Mouse (Mus musculus) hindbrain, postnatal 0 days (tissue): ENCODE measurements at regions not wholly inside any gene's neighbourhood (a gene's known extent, or its start where the extent isn't known, plus 50 kb on each side); places are given as distances from the start of the nearest gene placed in this dataset.

ENCODE experiments used
- ATAC-seq: fragments of 200-750 bp; cut with Nextera tagmentation; 2 replicates; pipeline ENCODE4 v1.8.0; 2017; ENCODE audit warnings: mild to moderate bottlenecking, moderate TSS enrichment, moderate library complexity
- DNase-seq: peaks from one replicate; pipeline ENCODE4 v3.0.0-alpha.2; 2015; ENCODE audit warnings: low spot score
- H3K27ac ChIP-seq: fragments of 300-500 bp; sonication (generic); 2 replicates; pipeline ENCODE4 v1.5.1; 2014; ENCODE audit warnings: mild to moderate bottlenecking
- H3K27me3 ChIP-seq: fragments of 300-500 bp; sonication (generic); 2 replicates; pipeline ENCODE4 v1.6.1; 2014; ENCODE audit warnings: low read length, mixed read lengths; ENCODE audit not compliant: insufficient read depth
- H3K36me3 ChIP-seq: fragments of 300-500 bp; sonication (generic); 2 replicates; pipeline ENCODE4 v1.6.1; 2014; ENCODE audit warnings: low read length, mixed read lengths; ENCODE audit not compliant: insufficient read depth
- H3K4me1 ChIP-seq: fragments of 300-500 bp; sonication (generic); 2 replicates; pipeline ENCODE4 v1.6.1; 2014; ENCODE audit warnings: antibody characterized with exemption, low read length, mixed read lengths; ENCODE audit not compliant: insufficient read depth
- H3K4me2 ChIP-seq: fragments of 300-500 bp; sonication (generic); 2 replicates; pipeline ENCODE4 v1.6.1; 2014; ENCODE audit warnings: low read depth, mild to moderate bottlenecking, low read length, moderate library complexity, mixed read lengths
- H3K4me3 ChIP-seq: fragments of 300-500 bp; sonication (generic); 2 replicates; pipeline ENCODE4 v1.5.1; 2014; ENCODE audit warnings: low read length
- H3K9ac ChIP-seq: fragments of 300-500 bp; sonication (generic); replicated peaks from 2 replicates; pipeline ENCODE4 v1.6.1; 2014; ENCODE audit warnings: mild to moderate bottlenecking, low read length, moderate library complexity, mixed read lengths
- H3K9me3 ChIP-seq: fragments of 300-500 bp; sonication (generic); 2 replicates; pipeline ENCODE4 v1.6.1; 2016; ENCODE audit warnings: low read length, mixed read lengths
- CTCF ChIP-seq: IDR thresholded peaks from 2 replicates; pipeline ENCODE4 v1.5.1; 2016; ENCODE audit warnings: antibody characterized with exemption, control low read depth, low read depth
- WGBS: fragments of 180-500 bp; shearing (Covaris S2); extraction: QIAGEN DNeasy Blood & Tissue Kit; methylation state at CpG from one replicate; pipeline ENCODE4 v1.1.7; 2014; 5-methylcytosine and 5-hydroxymethylcytosine counted together

GRCm38 (mm10) chr4:68179551-68179950 lies 774.6 kb downstream of the Brinp1 start:
- Histone ChIP-seq H3K27me3 (no peaks in the 10 kb centered on the region), H3K4me3 (no peak overlapping the region), H3K4me2 (no peak overlapping the region), H3K4me1 (no peaks in the 10 kb centered on the region), H3K27ac (no peak overlapping the region), H3K9me3 (no peaks in the 10 kb centered on the region), H3K36me3 (no peaks in the 10 kb centered on the region), H3K9ac (no peak overlapping the region)
- no peak for DNase-seq
- 74% methylated on average over 4 of the region's 4 CpGs for WGBS
- no peak for TF ChIP-seq CTCF
- ATAC-seq = peak; percentile 27; the same call in 1 of the 2 replicates

- no peak overlapping the region for H3K27ac ChIP-seq
- no peak for DNase-seq
- H3K27me3 ChIP-seq = no peaks in the 10 kb centered on the region
- 87% methylated on average over 1 of the region's 1 CpGs for WGBS
- no peak overlapping the region for H3K9ac ChIP-seq
- no peak for TF ChIP-seq CTCF
- no peaks in the 10 kb centered on the region for H3K36me3 ChIP-seq
- H3K4me1 ChIP-seq = no peaks in the 10 kb centered on the region
- no peak overlapping the region for H3K4me2 ChIP-seq
- ATAC-seq = no peak
- no peaks in the 10 kb centered on the region for H3K9me3 ChIP-seq
- H3K4me3 ChIP-seq = no peak overlapping the region
Observed at GRCm38 (mm10) chr4:68156499-68156898, 797.7 kb downstream of the Brinp1 start.

GRCm38 (mm10) chr4:68148483-68149069 lies 805.6 kb downstream of the Brinp1 start:
- Histone ChIP-seq H3K27me3 (no peaks in the 10 kb centered on the region), H3K27ac (no peak overlapping the region), H3K4me2 (no peak overlapping the region), H3K9me3 (no peaks in the 10 kb centered on the region), H3K9ac (no peak overlapping the region), H3K4me1 (no peaks in the 10 kb centered on the region), H3K36me3 (no peaks in the 10 kb centered on the region), H3K4me3 (no peak overlapping the region)
- WGBS = 67% methylated on average over 5 of the region's 5 CpGs
- DNase-seq (no peak), ATAC-seq (no peak)
- no peak for TF ChIP-seq CTCF

- WGBS = 44% methylated on average over 4 of the region's 4 CpGs
- TF ChIP-seq CTCF = no peak
- H3K27ac ChIP-seq = no peak overlapping the region
- H3K4me2 ChIP-seq = no peak overlapping the region
- no peak overlapping the region for H3K9ac ChIP-seq
- no peaks in the 10 kb centered on the region for H3K4me1 ChIP-seq
- DNase-seq = no peak
- H3K4me3 ChIP-seq = no peak overlapping the region
- no peaks in the 10 kb centered on the region for H3K27me3 ChIP-seq
- no peaks in the 10 kb centered on the region for H3K36me3 ChIP-seq
- no peaks in the 10 kb centered on the region for H3K9me3 ChIP-seq
- no peak for ATAC-seq
Observed at GRCm38 (mm10) chr4:68128124-68128523, 826.1 kb downstream of the Brinp1 start.

GRCm38 (mm10) chr4:68114502-68114901 lies 839.7 kb downstream of the Brinp1 start:
- Histone ChIP-seq H3K4me3 (no peak overlapping the region), H3K4me2 (no peak overlapping the region), H3K9me3 (no peaks in the 10 kb centered on the region), H3K36me3 (no peaks in the 10 kb centered on the region), H3K4me1 (no peaks in the 10 kb centered on the region), H3K9ac (no peak overlapping the region), H3K27me3 (no peaks in the 10 kb centered on the region), H3K27ac (no peak overlapping the region)
- ATAC-seq (no peak), DNase-seq (no peak)
- TF ChIP-seq CTCF = no peak

GRCm38 (mm10) chr4:68085255-68085654 lies 868.9 kb downstream of the Brinp1 start:
- H3K9me3 ChIP-seq = no peaks in the 10 kb centered on the region
- H3K4me2 ChIP-seq = no peak overlapping the region
- H3K9ac ChIP-seq = no peak overlapping the region
- ATAC-seq (no peak), DNase-seq (no peak)
- H3K4me3 ChIP-seq = no peak overlapping the region
- no peaks in the 10 kb centered on the region for H3K36me3 ChIP-seq
- H3K27me3 ChIP-seq = no peaks in the 10 kb centered on the region
- no peak for TF ChIP-seq CTCF
- H3K27ac ChIP-seq = no peak overlapping the region
- H3K4me1 ChIP-seq = no peaks in the 10 kb centered on the region
- 91% methylated on average over 3 of the region's 3 CpGs for WGBS

GRCm38 (mm10) chr4:68056813-68057578 lies 897.2 kb downstream of the Brinp1 start:
- 59% methylated on average over 4 of the region's 4 CpGs for whole genome bisulfite sequencing
- Histone ChIP-seq H3K27me3 (no peaks in the 10 kb centered on the region), H3K4me3 (no peak overlapping the region), H3K4me2 (no peak overlapping the region), H3K27ac (no peak overlapping the region), H3K9me3 (no peaks in the 10 kb centered on the region), H3K9ac (no peak overlapping the region), H3K4me1 (no peaks in the 10 kb centered on the region), H3K36me3 (no peaks in the 10 kb centered on the region)
- TF ChIP-seq CTCF = no peak
- ATAC-seq = no peak
- DNase-seq = no peak
